Mouse (Mus musculus) heart, postnatal 0 days (tissue): ENCODE measurements around the gene Clic4. TPM values are rescaled to one million over a fixed set of nuclear protein-coding genes. Genes with fewer than 3 reads are reported as not detected.
"Not testable (repeated sequence)": the region's sequence is repeated elsewhere in the genome, so short reads cannot be mapped to it uniquely, and the experiment has no call there.

ENCODE experiments used
- ATAC-seq: fragments of 200-750 bp; cut with Nextera tagmentation; 2 replicates; pipeline ENCODE4 v1.8.0; 2017; ENCODE audit warnings: low read depth, moderate number of reproducible peaks, moderate library complexity; ENCODE audit not compliant: insufficient read depth
- DNase-seq: peaks from one replicate; pipeline ENCODE4 v3.0.0-alpha.2; 2016; ENCODE audit warnings: low spot score
- H3K27ac ChIP-seq: fragments of 300-500 bp; sonication (generic); 2 replicates; pipeline ENCODE4 v1.5.1; 2014; ENCODE audit warnings: low read depth, mild to moderate bottlenecking
- H3K27me3 ChIP-seq: fragments of 300-500 bp; sonication (generic); 2 replicates; pipeline ENCODE4 v1.6.1; 2014; ENCODE audit warnings: low read length, mixed read lengths; ENCODE audit not compliant: control insufficient read depth, insufficient read depth
- H3K36me3 ChIP-seq: fragments of 300-500 bp; sonication (generic); replicated peaks from 2 replicates; pipeline ENCODE4 v1.6.1; 2014; ENCODE audit warnings: low read length, mixed read lengths; ENCODE audit not compliant: control insufficient read depth, insufficient read depth
- H3K4me1 ChIP-seq: fragments of 300-500 bp; sonication (generic); 2 replicates; pipeline ENCODE4 v1.6.1; 2014; ENCODE audit warnings: antibody characterized with exemption; ENCODE audit not compliant: control insufficient read depth, insufficient read depth
- H3K4me2 ChIP-seq: fragments of 300-500 bp; sonication (generic); 2 replicates; pipeline ENCODE4 v1.6.1; 2014; ENCODE audit warnings: low read depth, mild to moderate bottlenecking, low read length, moderate library complexity
- H3K4me3 ChIP-seq: fragments of 300-500 bp; sonication (generic); 2 replicates; pipeline ENCODE4 v1.5.1; 2014; ENCODE audit warnings: low read depth, low read length
- H3K9ac ChIP-seq: fragments of 300-500 bp; sonication (generic); replicated peaks from 2 replicates; pipeline ENCODE4 v1.6.1; 2014; ENCODE audit warnings: low read depth, low read length, mixed read lengths
- H3K9me3 ChIP-seq: fragments of 300-500 bp; sonication (generic); replicated peaks from 2 replicates; pipeline ENCODE4 v1.6.1; 2016; ENCODE audit warnings: low read length; ENCODE audit not compliant: control insufficient read depth
- CTCF ChIP-seq: IDR thresholded peaks from 2 replicates; pipeline ENCODE4 v1.5.1; 2016; ENCODE audit warnings: antibody characterized with exemption, control low read depth, low read depth
- EP300 ChIP-seq: IDR thresholded peaks from 2 replicates; pipeline ENCODE4 v1.6.1; 2016; ENCODE audit warnings: antibody characterized with exemption, low read depth
- WGBS: fragments of 180-500 bp; shearing (Covaris S2); extraction: QIAGEN DNeasy Blood & Tissue Kit; methylation state at CpG from one replicate; pipeline ENCODE4 v1.1.7; 2014; 5-methylcytosine and 5-hydroxymethylcytosine counted together
- polyA plus RNA-seq: library from polyadenylated mRNA; unstranded; fragments of >200 nt; fragmentation: Nextera tagmentation; extraction: Ambion mirVana; gene quantifications from 2 replicates; pipeline ENCODE4 v1.2.1, GENCODE M21; 2015
- total RNA-seq: library from RNA; depleted of rRNA; stranded (reverse); fragments of >200 nt; gene quantifications from 2 replicates; pipeline ENCODE4 v1.2.3, GENCODE M21; 2014; ENCODE audit warnings: low replicate concordance

The Clic4 gene
- total and polyA plus RNA-seq, 2 experiments from 2014 or later = 235 to 239 TPM

DNA sequence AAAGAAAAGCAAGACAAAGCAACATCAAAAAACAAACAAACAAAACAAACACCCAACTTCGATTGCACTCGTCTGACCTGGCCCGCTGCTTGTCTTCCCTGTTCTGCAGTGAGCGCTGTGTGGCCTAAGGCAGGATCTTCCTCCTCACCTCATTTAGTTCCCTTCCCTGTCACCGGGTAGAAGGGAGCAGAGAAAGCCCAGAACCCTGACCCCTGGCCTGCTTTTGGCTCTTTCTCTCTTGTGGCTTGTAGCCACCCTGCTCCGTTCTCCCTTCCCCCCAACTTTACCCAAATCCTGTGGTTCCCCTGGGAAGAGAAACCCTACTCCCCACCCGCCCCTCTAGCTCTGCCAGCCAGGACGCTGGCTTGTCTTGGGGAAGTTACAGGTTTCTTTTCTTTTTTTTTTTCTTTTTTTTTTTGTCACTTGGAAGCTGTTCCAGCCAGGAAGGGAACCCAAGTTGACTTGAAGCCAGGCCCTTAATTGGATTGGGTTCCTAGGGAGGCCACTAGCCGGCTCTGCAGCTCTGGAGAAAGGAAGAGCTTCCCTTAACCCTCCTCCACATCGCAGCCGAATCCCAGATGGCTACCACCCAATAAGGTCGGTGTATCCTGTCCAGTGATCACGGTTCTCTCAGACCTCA is 10.2 kb upstream of the Clic4 start:
- 54% methylated on average over 13 of the region's 13 CpGs for WGBS

DNA sequence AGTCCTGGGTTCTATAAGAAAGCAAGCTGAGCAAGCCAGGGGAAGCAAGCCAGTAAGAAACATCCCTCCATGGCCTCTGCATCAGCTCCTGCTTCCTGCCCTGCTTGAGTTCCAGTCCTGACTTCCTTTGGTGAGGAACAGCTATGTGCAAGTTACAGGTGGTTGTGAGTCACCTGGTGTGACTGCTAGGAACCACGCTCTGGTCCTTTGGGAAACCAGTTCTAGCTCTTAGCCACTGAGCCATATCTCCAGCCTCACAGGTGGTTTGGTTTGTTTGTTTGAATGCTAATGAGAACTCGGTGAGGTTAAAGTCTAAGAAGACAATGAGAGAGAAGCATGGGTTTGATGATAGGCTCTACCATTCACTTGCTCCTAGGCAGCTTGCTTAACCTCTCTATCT is 7.4 kb upstream of the Clic4 start:
- H3K27me3 ChIP-seq, H3K9me3 ChIP-seq, ATAC-seq, H3K4me3 ChIP-seq, DNase-seq, H3K4me1 ChIP-seq, H3K27ac ChIP-seq, H3K9ac ChIP-seq, H3K4me2 ChIP-seq, H3K36me3 ChIP-seq: not testable (repeated sequence)
- 73% methylated on average over 2 of the region's 2 CpGs for WGBS

More for the DNA sequence above, 10.2 kb upstream of the Clic4 start:
- DNase-seq = peak; percentile 63
- ATAC-seq = peak; percentile 33; the same call in 1 of the 2 replicates
- TF ChIP-seq EP300 = 0 out of 2 replicates have a peak, but pooled peaks have one; percentile 13
- 0 out of 2 replicates have a peak, but pooled peaks have one; percentile 1 for TF ChIP-seq CTCF
- Histone ChIP-seq H3K9ac (no peak overlapping the region), H3K4me1 (peaks cover 22% of the 10 kb centered on the region), H3K27me3 (no peaks in the 10 kb centered on the region), H3K27ac (peak overlapping the region; percentile 63), H3K4me2 (no peak overlapping the region), H3K4me3 (no peak overlapping the region), H3K9me3 (no peaks in the 10 kb centered on the region), H3K36me3 (no peaks in the 10 kb centered on the region)

DNA sequence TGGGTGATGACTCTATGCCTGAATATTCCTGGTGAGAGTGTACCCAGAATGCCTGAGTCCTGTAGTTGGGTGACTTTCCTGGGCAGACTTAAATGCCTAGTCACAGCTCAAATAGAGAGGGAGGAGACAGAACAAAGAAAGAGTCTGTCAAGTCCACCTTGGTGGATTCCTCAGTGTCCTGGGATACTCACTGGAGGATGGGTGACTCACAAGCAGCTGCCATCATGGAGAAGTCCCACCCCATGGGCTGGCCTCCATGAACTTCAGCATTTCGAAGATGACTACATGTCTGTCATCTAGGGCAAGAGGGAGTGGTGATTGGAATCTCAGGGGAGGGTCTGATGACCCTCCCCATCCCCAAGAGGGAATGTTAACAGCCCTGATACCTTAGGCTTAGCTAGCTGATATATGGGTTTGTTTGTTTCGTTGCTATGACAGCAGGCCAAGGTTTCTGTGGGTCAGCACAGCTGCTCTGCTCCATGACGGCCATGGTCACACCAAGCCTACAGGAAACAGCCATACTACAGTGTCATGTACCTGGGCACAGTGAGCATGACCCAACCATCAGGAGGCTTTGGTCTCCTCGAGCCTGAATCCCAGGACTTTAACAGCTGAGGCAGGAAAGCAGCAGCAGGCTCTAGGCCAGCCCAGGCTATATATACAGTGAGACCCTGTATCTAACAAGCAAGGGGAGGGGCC is 4.2 kb upstream of the Clic4 start:
- ATAC-seq = no peak
- no peak for DNase-seq
- no peaks in the 10 kb centered on the region for H3K9me3 ChIP-seq
- no peaks in the 10 kb centered on the region for H3K36me3 ChIP-seq
- H3K4me2 ChIP-seq = no peak overlapping the region
- WGBS = 47% methylated on average over 4 of the region's 4 CpGs
- H3K4me1 ChIP-seq = peaks cover 11% of the 10 kb centered on the region; the same call in 1 of the 2 replicates
- TF ChIP-seq CTCF (no peak), EP300 (no peak)
- H3K27ac ChIP-seq = no peak overlapping the region
- no peaks in the 10 kb centered on the region for H3K27me3 ChIP-seq
- H3K9ac ChIP-seq = no peak overlapping the region
- H3K4me3 ChIP-seq = no peak overlapping the region

DNA sequence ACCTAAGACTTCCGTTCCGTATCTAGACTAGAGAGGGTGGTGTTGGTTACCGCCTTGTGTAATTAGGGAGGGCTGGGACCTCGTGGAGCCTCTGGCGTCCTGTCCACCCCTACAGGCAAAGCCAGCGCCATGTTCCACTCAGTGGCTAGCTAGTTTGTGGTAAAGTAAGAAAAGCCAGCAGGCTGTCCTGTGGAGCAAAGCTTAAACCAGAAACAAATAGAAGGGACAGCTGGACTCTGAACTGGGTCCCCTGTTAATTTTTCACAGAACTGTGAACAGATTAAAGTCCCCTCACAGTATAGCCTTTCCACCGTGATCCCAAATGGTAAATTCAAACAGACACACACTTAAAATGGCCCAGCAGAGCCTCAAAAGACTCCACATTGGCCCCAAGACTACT is 2.1 kb upstream of the Clic4 start:
- no peaks in the 10 kb centered on the region for H3K27me3 ChIP-seq
- H3K4me2 ChIP-seq = no peak overlapping the region
- no peaks in the 10 kb centered on the region for H3K36me3 ChIP-seq
- 82% methylated on average over 7 of the region's 7 CpGs for WGBS
- DNase-seq = no peak
- no peak overlapping the region for H3K4me3 ChIP-seq
- H3K27ac ChIP-seq = no peak overlapping the region
- H3K9ac ChIP-seq = no peak overlapping the region
- TF ChIP-seq EP300 = no peak
- no peak for TF ChIP-seq CTCF
- no peak for ATAC-seq
- no peaks in the 10 kb centered on the region for H3K9me3 ChIP-seq
- peaks cover 20% of the 10 kb centered on the region for H3K4me1 ChIP-seq

DNA sequence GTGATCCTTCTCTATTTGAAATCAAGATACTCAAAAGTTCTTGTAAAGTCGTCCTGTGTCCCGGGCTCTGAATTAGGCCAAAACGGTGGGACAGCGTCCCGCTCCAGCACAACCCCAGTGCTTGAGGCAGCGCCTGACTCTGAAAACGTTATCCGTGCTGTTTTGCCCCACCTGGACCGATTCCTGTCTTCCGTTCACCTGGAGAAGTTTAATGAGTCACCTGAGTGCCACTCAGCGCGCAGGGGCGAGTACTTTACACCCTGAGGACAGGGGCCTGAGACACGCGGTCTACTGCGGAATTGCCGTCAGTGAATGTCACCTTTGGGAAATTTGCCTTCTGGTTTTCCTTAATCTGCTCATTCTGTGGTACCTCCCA is 681 bp upstream of the Clic4 start:
- peak overlapping the region; percentile 86 for H3K27ac ChIP-seq
- no peak for TF ChIP-seq EP300
- TF ChIP-seq CTCF = no peak
- no peaks in the 10 kb centered on the region for H3K27me3 ChIP-seq
- H3K36me3 ChIP-seq = no peaks in the 10 kb centered on the region
- peak overlapping the region; percentile 45 for H3K9ac ChIP-seq
- 4% methylated on average over 17 of the region's 17 CpGs for WGBS
- H3K4me2 ChIP-seq = peak overlapping the region; percentile 65
- no peaks in the 10 kb centered on the region for H3K9me3 ChIP-seq
- peak overlapping the region; percentile 40 for H3K4me3 ChIP-seq
- DNase-seq = no peak
- H3K4me1 ChIP-seq = peaks cover 33% of the 10 kb centered on the region
- ATAC-seq = no peak
